Mouse (Mus musculus) kidney, embryonic 15.5 days (tissue): Measurements from ENCODE around the gene Ercc6l. TPM values are rescaled to one million over a fixed set of nuclear protein-coding genes. Genes with fewer than 3 reads are reported as not detected.
"Not testable (repeated sequence)": the region's sequence is repeated elsewhere in the genome, so short reads cannot be mapped to it uniquely, and the experiment has no call there.

Experiments
- ATAC-seq: fragments of 200-750 bp; cut with Nextera tagmentation; replicated peaks from 2 replicates; pipeline ENCODE4 v1.8.0; 2017; ENCODE audit warnings: moderate TSS enrichment; ENCODE audit not compliant: low FRiP score
- H3K27ac ChIP-seq: fragments of 300-500 bp; sonication (generic); 2 replicates; pipeline ENCODE4 v1.5.1; 2015; ENCODE audit warnings: mild to moderate bottlenecking, inconsistent platforms
- H3K27me3 ChIP-seq: fragments of 300-500 bp; sonication (generic); 2 replicates; pipeline ENCODE4 v1.6.1; 2015; ENCODE audit warnings: inconsistent platforms
- H3K36me3 ChIP-seq: fragments of 300-500 bp; sonication (generic); 2 replicates; pipeline ENCODE4 v1.6.1; 2015; ENCODE audit warnings: inconsistent platforms
- H3K4me1 ChIP-seq: fragments of 300-500 bp; sonication (generic); 2 replicates; pipeline ENCODE4 v1.6.1; 2015; ENCODE audit warnings: inconsistent platforms
- H3K4me2 ChIP-seq: fragments of 300-500 bp; sonication (generic); 2 replicates; pipeline ENCODE4 v1.6.1; 2015; ENCODE audit warnings: moderate library complexity, mild to moderate bottlenecking, inconsistent platforms
- H3K4me3 ChIP-seq: fragments of 300-500 bp; sonication (generic); replicated peaks from 2 replicates; pipeline ENCODE4 v1.5.1; 2015; ENCODE audit warnings: mild to moderate bottlenecking, inconsistent platforms
- H3K9ac ChIP-seq: fragments of 300-500 bp; sonication (generic); 2 replicates; pipeline ENCODE4 v1.6.1; 2015; ENCODE audit warnings: mild to moderate bottlenecking, inconsistent platforms
- H3K9me3 ChIP-seq: fragments of 300-500 bp; sonication (generic); replicated peaks from 2 replicates; pipeline ENCODE4 v1.6.1; 2016; ENCODE audit warnings: inconsistent platforms
- WGBS: fragments of 180-500 bp; shearing (Covaris S2); methylation state at CpG from one replicate; pipeline ENCODE4 v1.1.7; 2015; ENCODE audit warnings: mixed read lengths; 5-methylcytosine and 5-hydroxymethylcytosine counted together
- polyA plus RNA-seq: library from polyadenylated mRNA; unstranded; fragments of >200 nt; fragmentation: Nextera tagmentation; extraction: Ambion mirVana; gene quantifications from 2 replicates; pipeline ENCODE4 v1.2.1, GENCODE M21; 2015

The Ercc6l gene
- polyA plus RNA-seq, 1 experiment from 2014 or later: 13.5 TPM

GRCm38 (mm10) chrX:102166521-102166920 is 9.6 kb upstream of the Ercc6l start:
- H3K4me2 ChIP-seq: no peak overlapping the region
- no peaks in the 10 kb centered on the region for H3K9me3 ChIP-seq
- ATAC-seq: no peak
- H3K36me3 ChIP-seq: no peaks in the 10 kb centered on the region
- 0 out of 2 replicates have a peak, but pooled peaks cover 5% of the 10 kb centered on the region for H3K4me1 ChIP-seq
- WGBS: 46% methylated on average over 5 of the region's 5 CpGs
- H3K27me3 ChIP-seq: peaks cover 25% of the 10 kb centered on the region
- no peak overlapping the region for H3K9ac ChIP-seq
- no peak overlapping the region for H3K4me3 ChIP-seq
- no peak overlapping the region for H3K27ac ChIP-seq

GRCm38 (mm10) chrX:102163529-102163928 is 6.6 kb upstream of the Ercc6l start:
- Histone ChIP-seq H3K9me3 (no peaks in the 10 kb centered on the region), H3K4me2 (no peak overlapping the region), H3K27ac (no peak overlapping the region), H3K27me3 (peaks cover 20% of the 10 kb centered on the region), H3K36me3 (no peaks in the 10 kb centered on the region), H3K4me3 (no peak overlapping the region), H3K4me1 (0 out of 2 replicates have a peak, but pooled peaks cover 5% of the 10 kb centered on the region), H3K9ac (no peak overlapping the region)
- WGBS: 82% methylated on average over 4 of the region's 4 CpGs
- ATAC-seq: no peak

DNA sequence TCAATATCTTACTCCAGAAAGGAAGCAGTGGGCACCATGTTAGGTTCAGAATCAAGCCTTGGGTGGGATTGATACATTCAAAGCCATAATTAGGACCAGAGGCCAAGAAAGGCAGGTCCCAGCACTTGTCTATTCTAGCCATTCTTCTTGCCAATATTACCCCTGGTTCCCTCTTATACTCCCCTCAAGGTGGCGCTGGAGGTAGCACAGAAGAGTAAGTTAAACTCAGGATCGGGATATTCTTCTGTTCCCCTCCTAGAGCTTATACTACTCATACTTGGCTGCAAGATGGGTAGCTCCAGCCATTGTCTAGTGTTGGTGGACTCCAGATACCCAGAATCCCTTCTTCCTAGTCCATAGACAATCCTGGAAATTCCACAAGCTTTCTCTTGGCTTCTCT is 6.2 kb upstream of the Ercc6l start:
- no peaks in the 10 kb centered on the region for H3K9me3 ChIP-seq
- H3K27ac ChIP-seq: no peak overlapping the region
- peaks cover 20% of the 10 kb centered on the region for H3K27me3 ChIP-seq
- no peaks in the 10 kb centered on the region for H3K36me3 ChIP-seq
- no peak overlapping the region for H3K4me2 ChIP-seq
- no peak for ATAC-seq
- no peak overlapping the region for H3K9ac ChIP-seq
- H3K4me3 ChIP-seq: no peak overlapping the region
- WGBS: 43% methylated on average over 2 of the region's 2 CpGs
- H3K4me1 ChIP-seq: 0 out of 2 replicates have a peak, but pooled peaks cover 5% of the 10 kb centered on the region

DNA sequence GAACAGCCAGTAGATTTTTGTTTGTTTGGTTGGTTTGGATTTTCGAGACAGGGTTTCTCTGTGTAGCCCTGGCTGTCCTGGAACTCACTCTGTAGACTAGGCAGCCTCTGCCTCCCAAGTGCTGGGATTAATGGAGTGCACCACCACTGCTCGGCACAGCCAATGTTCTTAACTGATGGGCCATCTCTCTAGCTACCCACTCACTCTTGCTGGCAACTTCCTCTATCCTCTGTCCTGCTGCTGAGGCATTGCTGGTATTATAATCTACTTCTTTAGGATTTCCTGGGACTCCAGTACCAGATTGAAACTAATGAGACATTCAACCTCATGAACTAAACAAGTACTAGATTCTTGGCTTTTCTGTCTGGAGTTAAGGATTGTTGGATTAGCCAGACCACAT is 3.6 kb upstream of the Ercc6l start:
- H3K36me3 ChIP-seq: no peaks in the 10 kb centered on the region
- H3K27ac ChIP-seq: no peak overlapping the region
- H3K4me3 ChIP-seq: no peak overlapping the region
- H3K27me3 ChIP-seq: peaks cover 7% of the 10 kb centered on the region
- 70% methylated on average over 2 of the region's 2 CpGs for WGBS
- H3K4me2 ChIP-seq: no peak overlapping the region
- ATAC-seq: no peak
- no peaks in the 10 kb centered on the region for H3K4me1 ChIP-seq
- no peak overlapping the region for H3K9ac ChIP-seq
- no peaks in the 10 kb centered on the region for H3K9me3 ChIP-seq

GRCm38 (mm10) chrX:102159778-102160177 is 2.9 kb upstream of the Ercc6l start:
- Histone ChIP-seq H3K9ac (no peak overlapping the region), H3K27me3 (peaks cover 7% of the 10 kb centered on the region), H3K27ac (no peak overlapping the region), H3K9me3 (no peaks in the 10 kb centered on the region), H3K4me1 (no peaks in the 10 kb centered on the region), H3K36me3 (no peaks in the 10 kb centered on the region), H3K4me3 (no peak overlapping the region), H3K4me2 (no peak overlapping the region)
- ATAC-seq: no peak
- WGBS: 63% methylated on average over 2 of the region's 2 CpGs

DNA sequence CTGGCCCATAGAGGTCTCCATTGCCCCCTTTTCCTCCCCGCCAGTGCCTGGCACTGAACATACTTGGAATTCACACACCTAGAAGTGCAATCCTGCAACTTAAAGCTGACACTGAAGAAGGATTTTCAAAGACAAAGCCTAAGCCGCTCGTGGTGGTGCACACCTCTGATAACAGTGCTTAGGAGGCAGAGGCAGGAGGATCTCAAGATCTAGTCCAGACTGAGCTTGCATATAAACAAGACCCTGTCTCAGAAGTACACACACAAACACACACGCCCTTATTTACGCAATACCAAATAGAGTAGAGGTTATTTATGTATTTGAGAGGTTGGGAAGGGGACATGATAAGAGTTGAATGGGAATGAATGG is 516 bp upstream of the Ercc6l start:
- peak overlapping the region; percentile 54 for H3K4me2 ChIP-seq
- 48% methylated on average over 5 of the region's 5 CpGs for WGBS
- no peaks in the 10 kb centered on the region for H3K4me1 ChIP-seq
- H3K36me3 ChIP-seq: no peaks in the 10 kb centered on the region
- H3K9ac ChIP-seq: peak overlapping the region; percentile 36; the same call in 1 of the 2 replicates
- no peaks in the 10 kb centered on the region for H3K9me3 ChIP-seq
- H3K27ac ChIP-seq: peak overlapping the region; percentile 83
- no peaks in the 10 kb centered on the region for H3K27me3 ChIP-seq
- peak overlapping the region; percentile 58 for H3K4me3 ChIP-seq
- ATAC-seq: no peak

- Histone ChIP-seq H3K4me2 (no peak overlapping the region), H3K27ac (no peak overlapping the region), H3K36me3 (peaks cover 41% of the 10 kb centered on the region), H3K4me1 (no peaks in the 10 kb centered on the region), H3K9me3 (no peaks in the 10 kb centered on the region), H3K4me3 (no peak overlapping the region), H3K27me3 (peaks cover 17% of the 10 kb centered on the region; the same call in 1 of the 2 replicates), H3K9ac (no peak overlapping the region)
- WGBS: 78% methylated on average over 1 of the region's 1 CpGs
- ATAC-seq: no peak
Measured at GRCm38 (mm10) chrX:102141157-102141556, 15.7 kb downstream of the Ercc6l start.

GRCm38 (mm10) chrX:102121321-102121720 is 35.6 kb downstream of the Ercc6l start:
- H3K36me3 ChIP-seq: peaks cover 36% of the 10 kb centered on the region
- H3K27ac ChIP-seq: no peak overlapping the region
- WGBS: 88% methylated on average over 2 of the region's 2 CpGs
- ATAC-seq: no peak
- H3K4me3 ChIP-seq: no peak overlapping the region
- H3K4me1 ChIP-seq: peaks cover 4% of the 10 kb centered on the region; the same call in 1 of the 2 replicates
- no peak overlapping the region for H3K9ac ChIP-seq
- peaks cover 9% of the 10 kb centered on the region; the same call in 1 of the 2 replicates for H3K27me3 ChIP-seq
- H3K9me3 ChIP-seq: no peaks in the 10 kb centered on the region
- no peak overlapping the region for H3K4me2 ChIP-seq

DNA sequence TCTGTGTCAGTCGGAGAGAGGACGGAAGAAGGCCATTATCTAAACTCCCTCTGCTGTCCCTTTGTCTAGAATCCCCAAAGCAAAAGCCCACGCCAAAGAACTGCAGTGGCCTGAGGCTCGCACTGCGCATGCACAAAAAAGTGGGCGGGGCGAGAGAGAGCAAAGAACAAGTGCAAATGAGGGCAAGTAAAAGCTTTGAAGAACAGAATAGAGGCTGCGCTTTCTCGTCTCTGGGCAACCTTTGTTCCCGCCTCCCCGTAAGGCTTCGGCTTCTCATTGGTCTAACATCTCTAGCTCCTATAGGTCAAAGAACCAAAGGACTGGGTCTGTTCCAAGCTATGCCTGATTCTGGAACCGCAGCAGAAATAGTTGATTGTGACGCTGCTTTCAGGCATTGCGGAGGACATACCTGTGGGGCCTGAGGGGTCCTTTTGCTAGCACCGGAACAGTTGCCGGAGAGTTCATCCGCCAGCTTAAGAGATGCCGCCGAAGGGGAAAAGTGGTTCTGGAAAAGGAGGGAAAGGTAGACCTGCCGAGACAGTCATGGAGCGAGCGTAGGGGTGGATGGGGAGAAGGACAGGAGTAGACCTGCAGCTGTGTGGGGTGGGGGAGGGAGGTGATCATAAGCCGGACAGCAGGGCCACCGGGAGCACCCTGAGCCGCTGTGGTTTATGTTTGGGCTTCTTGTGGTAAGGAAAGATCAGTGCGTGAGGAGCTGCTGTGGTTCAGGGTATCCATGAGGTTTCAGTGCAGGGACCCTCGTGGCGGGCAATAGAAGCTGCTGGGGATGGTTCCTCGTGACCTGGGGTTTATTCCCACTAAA is 37.6 kb downstream of the Ercc6l start, which contains the start of gene Pin4:
TSS of gene Pin4 (plus strand) at position 406 of the 823 bp plus-strand sequence.
- Histone ChIP-seq H3K4me3 (peak within 1 kb of the TSS; percentile 66), H3K4me2 (peak within 1 kb of the TSS; percentile 58), H3K27me3 (peaks cover 22% of the 10 kb centered on the region; the same call in 1 of the 2 replicates), H3K4me1 (peaks cover 4% of the 10 kb centered on the region; the same call in 1 of the 2 replicates), H3K9me3 (no peaks in the 10 kb centered on the region), H3K9ac (peak within 1 kb of the TSS; percentile 62), H3K27ac (no peak within 1 kb of the TSS), H3K36me3 (peaks cover 17% of the 10 kb centered on the region)
- ATAC-seq: peak; percentile 99
- WGBS: 19% methylated on average over 30 of the region's 30 CpGs

- Histone ChIP-seq H3K9ac (no peak overlapping the region), H3K4me1 (peaks cover 4% of the 10 kb centered on the region; the same call in 1 of the 2 replicates), H3K9me3 (no peaks in the 10 kb centered on the region), H3K4me3 (no peak overlapping the region), H3K27ac (no peak overlapping the region), H3K36me3 (no peaks in the 10 kb centered on the region), H3K4me2 (no peak overlapping the region), H3K27me3 (peaks cover 27% of the 10 kb centered on the region)
- ATAC-seq: no peak
- 53% methylated on average over 4 of the region's 4 CpGs for WGBS
Measured at GRCm38 (mm10) chrX:102115676-102116075, 41.2 kb downstream of the Ercc6l start.

GRCm38 (mm10) chrX:102109349-102109748 is 47.5 kb downstream of the Ercc6l start:
- not testable (repeated sequence) for H3K4me2 ChIP-seq, ATAC-seq, H3K36me3 ChIP-seq, H3K4me3 ChIP-seq, H3K4me1 ChIP-seq, H3K27ac ChIP-seq, H3K9ac ChIP-seq, H3K9me3 ChIP-seq
- H3K27me3 ChIP-seq: peaks cover 17% of the 10 kb centered on the region
- WGBS: 68% methylated on average over 5 of the region's 5 CpGs

DNA sequence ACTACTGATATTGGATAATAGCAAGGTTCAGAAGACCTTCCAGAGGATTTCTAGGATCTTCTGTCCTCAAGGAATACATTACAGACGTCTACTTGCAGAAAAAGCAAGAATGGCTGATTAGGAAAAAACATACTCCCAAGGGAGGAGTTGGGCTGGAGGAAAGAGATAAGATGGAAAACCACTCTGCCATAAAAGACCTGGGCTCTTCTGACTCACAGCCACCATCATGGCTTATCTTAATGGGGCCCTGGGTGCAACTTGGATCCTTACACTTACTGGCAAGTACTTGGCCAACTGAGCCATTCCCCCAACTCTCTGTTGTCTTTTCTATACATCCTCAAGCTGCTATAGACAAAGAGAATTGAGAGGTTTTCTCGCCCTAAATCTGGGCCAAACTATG is 53.1 kb downstream of the Ercc6l start:
- H3K36me3 ChIP-seq: not testable (repeated sequence)

More for the DNA sequence above, 53.1 kb downstream of the Ercc6l start:
- not testable (repeated sequence) for H3K4me1 ChIP-seq, H3K4me2 ChIP-seq, H3K27ac ChIP-seq, H3K4me3 ChIP-seq, ATAC-seq, H3K9ac ChIP-seq, H3K9me3 ChIP-seq
- H3K27me3 ChIP-seq: peaks cover 13% of the 10 kb centered on the region; the same call in 1 of the 2 replicates
- 57% methylated on average over 2 of the region's 2 CpGs for WGBS
